Comparison of ENCODE assay signal across 8 mouse cellular contexts in genomic region chr13:17694414-17694813, GRCm38 (mm10). TPM values are rescaled to one million over a fixed set of nuclear protein-coding genes. Genes with fewer than 3 reads are reported as not detected.
A peak's percentile ranks its signal among the peaks of the same experiment; 100 is the strongest.
DNase-seq lines count a peak whose midpoint lies in the region; TF ChIP-seq lines count a peak whose summit lies in the region.

No protein-coding gene starts in this region.

- DNase-seq in heart, adult 2 months: no peak
- no peak for DNase-seq in heart, postnatal 4 days
- peak; percentile 33 to 50 for DNase-seq in right cerebral cortex, adult 2 months (ENCODE audit: low spot score in 2 of 2)
- DNase-seq in right cerebral cortex, postnatal 4 days: no peak
- peak; percentile 30 to 34 for DNase-seq in frontal cortex, postnatal 36 days (ENCODE audit: low spot score in 2 of 2)
- DNase-seq in urinary bladder, postnatal 14 days (ENCODE audit: low spot score): no peak
- no peak for DNase-seq in B cell, adult 2 months

- TF ChIP-seq POLR2A in heart, adult 2 months (IDR thresholded peaks at IDR 0.05; ENCODE audit: insufficient read depth, low read depth, low read length): no peak

- H3K9me3 ChIP-seq in megakaryocyte, embryonic 14.5 days: no peaks in the 10 kb centered on the region

- peaks cover 2% of the 10 kb centered on the region; the same call in 1 of the 2 replicates for H3K79me2 ChIP-seq in heart, adult 2 months (replicated peaks; ENCODE audit: control insufficient read depth, insufficient read depth, low read length)

- peak overlapping the region; percentile 88 for H3K27ac ChIP-seq in heart, adult 2 months

- peak overlapping the region; percentile 79 for H3K4me3 ChIP-seq in heart, adult 2 months
- peak overlapping the region; percentile 94 for H3K4me3 ChIP-seq in megakaryocyte, embryonic 14.5 days (replicated peaks)

- no peaks in the 10 kb centered on the region for H3K4me1 ChIP-seq in heart, adult 2 months (ENCODE audit: control insufficient read depth, insufficient read depth, low read length)
- peaks cover 17% of the 10 kb centered on the region for H3K4me1 ChIP-seq in megakaryocyte, embryonic 14.5 days

- H3K27me3 ChIP-seq in heart, adult 2 months (ENCODE audit: control insufficient read depth, insufficient read depth, low read length): no peaks in the 10 kb centered on the region
- H3K27me3 ChIP-seq in megakaryocyte, embryonic 14.5 days (replicated peaks): no peaks in the 10 kb centered on the region

- TF ChIP-seq EP300 in heart, adult 2 months (IDR thresholded peaks at IDR 0.05; ENCODE audit: insufficient read depth, low read depth, low read length): no peak

- intact Hi-C loops in heart, adult 2 months (cut with DNase I): no loop called here

- peaks cover 2% of the 10 kb centered on the region; the same call in 1 of the 2 replicates for H3K36me3 ChIP-seq in heart, adult 2 months (ENCODE audit: control insufficient read depth, insufficient read depth, low read length)
- peaks cover 8% of the 10 kb centered on the region for H3K36me3 ChIP-seq in megakaryocyte, embryonic 14.5 days (replicated peaks; ENCODE audit: low read length)

- WGBS in heart, adult 2 months: 2% methylated on average over 23 of the region's 25 CpGs

- TF ChIP-seq CTCF in heart, adult 2 months (IDR thresholded peaks at IDR 0.05): no peak

- H3K9ac ChIP-seq in heart, adult 2 months (ENCODE audit: low read depth, low read length): peak overlapping the region; percentile 92

RNA-seq across cellular contexts. Expression of gene Mplkip, which starts 0.6 kb away (rescaled TPM):
- 1 to 10 TPM; 5.6 to 6.0 TPM for total RNA-seq in heart, adult 2 months (2021)
- polyA plus RNA-seq in heart, adult 2 months (2012; rRNA removed): 2.6 and 2.8 TPM in 2 replicates
- total RNA-seq in heart, postnatal 4 days (2021): 10 to 100 TPM; 10.6 to 12.7 TPM
- polyA plus RNA-seq in megakaryocyte, embryonic 14.5 days (2012; ENCODE audit: insufficient read depth, low replicate concordance): 24.2 and 74.9 TPM in 2 replicates

RNA-seq across cellular contexts. Expression of gene Sugct, which starts 0.9 kb away (rescaled TPM):
- 1 to 10 TPM; 1.0 TPM for total RNA-seq in heart, adult 2 months (2021)
- 1.00 and 1.5 TPM in 2 replicates for polyA plus RNA-seq in heart, adult 2 months (2012; rRNA removed)
- total RNA-seq in heart, postnatal 4 days (2021): 1 to 10 TPM; 1.2 TPM
- 2.1 TPM in 1 of 2 replicates, not detected in the other for polyA plus RNA-seq in megakaryocyte, embryonic 14.5 days (2012; ENCODE audit: insufficient read depth, low replicate concordance)

Comparison
In these comparisons a context has a peak if more than half of its experiments do, and no peak if none do; other contexts are left out.
1. DNase-seq: peak in right cerebral cortex, adult 2 months (2 of 2) and frontal cortex, postnatal 36 days (2 of 2); none in heart, adult 2 months (0 of 2), heart, postnatal 4 days (single experiment), right cerebral cortex, postnatal 4 days (single experiment), urinary bladder, postnatal 14 days (single experiment) and B cell, adult 2 months (0 of 2).